8 mouse cellular contexts compared by ENCODE assay signal in the genomic region with DNA sequence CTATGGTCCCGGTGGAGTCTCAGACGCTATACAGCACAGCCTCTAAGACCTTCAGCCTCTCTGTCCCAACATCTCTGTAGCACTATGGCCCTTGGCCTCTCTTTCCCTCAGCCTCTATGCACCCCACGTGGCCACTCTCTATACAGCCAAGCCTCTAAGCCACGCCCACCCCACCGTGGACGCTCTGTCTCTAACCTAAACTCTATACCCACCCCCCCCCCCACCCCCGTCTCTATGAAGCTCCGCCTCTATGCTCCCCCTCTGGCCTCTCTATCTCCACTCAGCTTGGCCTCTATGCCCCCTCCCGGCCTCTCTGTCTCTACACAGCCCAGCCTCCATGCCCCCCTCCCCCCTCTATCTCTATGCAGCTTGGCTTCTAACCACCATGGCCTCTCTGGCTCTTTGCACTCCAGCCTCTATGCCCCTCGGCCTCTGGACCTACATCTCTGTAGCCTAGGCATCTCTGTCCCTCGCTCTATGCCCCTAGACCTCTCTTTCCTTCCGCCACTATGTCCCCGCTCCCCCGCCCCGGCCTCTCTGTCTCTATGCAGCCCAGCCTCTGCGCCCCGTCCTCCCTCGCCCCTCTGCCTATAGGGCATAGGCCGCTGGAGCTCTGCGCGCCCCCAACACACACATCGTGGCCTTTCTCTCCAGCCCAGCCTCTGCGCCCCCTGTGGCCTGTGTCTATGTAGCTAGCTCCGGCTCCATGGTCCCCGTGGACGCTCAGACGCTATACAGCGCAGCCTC. TPM values are rescaled to one million over a fixed set of nuclear protein-coding genes. Genes with fewer than 3 reads are reported as not detected.
DNase-seq lines count a peak whose midpoint lies in the region.

No protein-coding gene starts in this region.

- no peaks in the 10 kb centered on the region for H3K9me3 ChIP-seq in embryonic facial prominence, embryonic 10.5 days

- peak; percentile 10 to 46 for DNase-seq in CD8-positive naive resting alpha-beta T cell, adult 2 months (ENCODE audit: low read depth in 2 of 2, low spot score in 2 of 2)
- DNase-seq in ZHBTc4 (ENCODE audit: low read depth, low spot score), result peak; percentile 91
- peak; percentile 89 for DNase-seq in embryonic facial prominence, embryonic 10.5 days (ENCODE audit: low spot score)
- DNase-seq in heart, postnatal 10 days, result peak; percentile 1 to 37
- DNase-seq in kidney, postnatal 25 days, result peak; percentile 45 to 70
- peak; percentile 58 for DNase-seq in lung, postnatal 10 days
- DNase-seq in ovary, postnatal 36 days (ENCODE audit: low spot score), result peak; percentile 60
- DNase-seq in thymus, postnatal 14 days, result peak; percentile 74

- intact Hi-C loops in heart, postnatal 10 days (cut with DNase I), result no loop called here

- no peaks in the 10 kb centered on the region for H3K36me3 ChIP-seq in embryonic facial prominence, embryonic 10.5 days (replicated peaks)

- H3K27me3 ChIP-seq in embryonic facial prominence, embryonic 10.5 days (replicated peaks; ENCODE audit: low read depth, poor library complexity, severe bottlenecking), result peaks cover 19% of the 10 kb centered on the region

- 25% methylated on average over 28 of the region's 28 CpGs for WGBS in embryonic facial prominence, embryonic 10.5 days

- peak overlapping the region; percentile 58 for H3K4me3 ChIP-seq in embryonic facial prominence, embryonic 10.5 days

- peak overlapping the region; percentile 95 for H3K27ac ChIP-seq in embryonic facial prominence, embryonic 10.5 days (replicated peaks)

- 0 out of 2 replicates have a peak, but pooled peaks cover 4% of the 10 kb centered on the region for H3K4me1 ChIP-seq in embryonic facial prominence, embryonic 10.5 days

RNA-seq across cellular contexts. Expression of a gene that starts 11.3 kb away (rescaled TPM):
- polyA plus RNA-seq in embryonic facial prominence, embryonic 10.5 days (2016; fragmentation: Nextera tagmentation; extraction: Ambion mirVana), result 75.1 and 80.8 TPM in 2 replicates
- total RNA-seq in heart, postnatal 10 days (2021), result 10 to 100 TPM; 35.2 to 35.4 TPM

Comparison
In these comparisons a context has a peak if more than half of its experiments do, and no peak if none do; other contexts are left out.
1. Peak in every context shown above with its lines: DNase-seq, H3K4me3 ChIP-seq and H3K27ac ChIP-seq.
2. DNase-seq: peak in every context shown above with its lines; median percentile 91 in ZHBTc4; 89 in embryonic facial prominence, embryonic 10.5 days; 74 in thymus, postnatal 14 days; 60 in ovary, postnatal 36 days; 58 in lung, postnatal 10 days; 58 in kidney, postnatal 25 days; 28 in CD8-positive naive resting alpha-beta T cell, adult 2 months; 19 in heart, postnatal 10 days.